Mouse (Mus musculus) hindbrain, embryonic 15.5 days (tissue): ENCODE data around the gene Olfr56. TPM values are rescaled to one million over a fixed set of nuclear protein-coding genes. Genes with fewer than 3 reads are reported as not detected.
"Not testable (repeated sequence)": the region's sequence is repeated elsewhere in the genome, so short reads cannot be mapped to it uniquely, and the experiment has no call there.

ENCODE experiments used
- ATAC-seq: fragments of 200-750 bp; cut with Nextera tagmentation; 2 replicates; pipeline ENCODE4 v1.8.0; 2017; ENCODE audit warnings: low read depth, moderate number of reproducible peaks, moderate TSS enrichment; ENCODE audit not compliant: low FRiP score
- H3K27ac ChIP-seq: fragments of 300-500 bp; sonication (generic); replicated peaks from 2 replicates; pipeline ENCODE4 v1.5.1; 2015; ENCODE audit warnings: mild to moderate bottlenecking, inconsistent platforms
- H3K27me3 ChIP-seq: fragments of 300-500 bp; sonication (generic); 2 replicates; pipeline ENCODE4 v1.6.1; 2015; ENCODE audit warnings: control low read depth, inconsistent platforms
- H3K36me3 ChIP-seq: fragments of 300-500 bp; sonication (generic); 2 replicates; pipeline ENCODE4 v1.6.1; 2015; ENCODE audit warnings: control low read depth, inconsistent platforms
- H3K4me1 ChIP-seq: fragments of 300-500 bp; sonication (generic); replicated peaks from 2 replicates; pipeline ENCODE4 v1.6.1; 2015; ENCODE audit warnings: control low read depth, inconsistent platforms
- H3K4me2 ChIP-seq: fragments of 300-500 bp; sonication (generic); 2 replicates; pipeline ENCODE4 v1.6.1; 2015; ENCODE audit warnings: moderate library complexity, mild to moderate bottlenecking, inconsistent platforms
- H3K4me3 ChIP-seq: fragments of 300-500 bp; sonication (generic); 2 replicates; pipeline ENCODE4 v1.5.1; 2015; ENCODE audit warnings: mild to moderate bottlenecking, inconsistent platforms
- H3K9ac ChIP-seq: fragments of 300-500 bp; sonication (generic); 2 replicates; pipeline ENCODE4 v1.6.1; 2015; ENCODE audit warnings: inconsistent platforms
- H3K9me3 ChIP-seq: fragments of 300-500 bp; sonication (generic); 2 replicates; pipeline ENCODE4 v1.6.1; 2016; ENCODE audit warnings: control low read depth, inconsistent platforms
- WGBS: fragments of 180-500 bp; shearing (Covaris S2); methylation state at CpG from one replicate; pipeline ENCODE4 v1.1.7; 2015; 5-methylcytosine and 5-hydroxymethylcytosine counted together
- polyA plus RNA-seq: library from polyadenylated mRNA; unstranded; fragments of >200 nt; fragmentation: Nextera tagmentation; extraction: Ambion mirVana; gene quantifications from 2 replicates; pipeline ENCODE4 v1.2.1, GENCODE M21; 2015

Gene Olfr56
- polyA plus RNA-seq, 1 experiment from 2014 or later = not detected

DNA sequence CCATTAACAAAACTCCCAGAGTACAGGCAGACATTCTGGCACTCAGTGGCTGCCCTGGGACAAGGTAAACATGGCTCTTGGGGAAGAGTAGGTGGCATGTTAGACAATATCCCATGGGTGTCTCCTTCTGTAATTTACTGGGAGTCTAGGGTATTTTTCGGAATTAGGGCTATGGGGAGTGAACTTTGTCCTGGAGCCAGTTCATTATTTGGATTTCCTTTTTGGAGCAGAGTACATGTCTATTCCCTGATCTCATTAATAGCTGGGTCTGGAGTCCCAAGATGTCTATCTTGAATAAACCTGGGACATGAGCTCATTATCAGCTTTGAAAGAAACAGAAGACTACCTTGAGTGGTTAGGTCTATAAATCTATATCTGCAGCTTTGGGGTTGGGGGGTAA lies 175.4 kb downstream of the Olfr56 start, which contains the start of gene Olfr1394:
TSS of gene Olfr1394 (plus strand) at position 301 of the 400 bp plus-strand sequence.
- no peak within 1 kb of the TSS for H3K9ac ChIP-seq
- no peaks in the 10 kb centered on the region for H3K9me3 ChIP-seq
- H3K27me3 ChIP-seq = no peaks in the 10 kb centered on the region
- no peak within 1 kb of the TSS for H3K27ac ChIP-seq
- H3K4me1 ChIP-seq = no peaks in the 10 kb centered on the region
- H3K4me3 ChIP-seq = no peak within 1 kb of the TSS
- no peaks in the 10 kb centered on the region for H3K36me3 ChIP-seq
- ATAC-seq = no peak
- no peak within 1 kb of the TSS for H3K4me2 ChIP-seq
- WGBS = 92% methylated on average over 1 of the region's 1 CpGs

GRCm38 (mm10) chr11:49156821-49157814 lies 178.4 kb downstream of the Olfr56 start:
- H3K9me3 ChIP-seq = no peaks in the 10 kb centered on the region
- no peak overlapping the region for H3K9ac ChIP-seq
- H3K4me1 ChIP-seq = no peaks in the 10 kb centered on the region
- 90% methylated on average over 2 of the region's 2 CpGs for WGBS
- H3K27ac ChIP-seq = no peak overlapping the region
- no peak overlapping the region for H3K4me2 ChIP-seq
- ATAC-seq = no peak
- no peaks in the 10 kb centered on the region for H3K27me3 ChIP-seq
- no peaks in the 10 kb centered on the region for H3K36me3 ChIP-seq
- no peak overlapping the region for H3K4me3 ChIP-seq

DNA sequence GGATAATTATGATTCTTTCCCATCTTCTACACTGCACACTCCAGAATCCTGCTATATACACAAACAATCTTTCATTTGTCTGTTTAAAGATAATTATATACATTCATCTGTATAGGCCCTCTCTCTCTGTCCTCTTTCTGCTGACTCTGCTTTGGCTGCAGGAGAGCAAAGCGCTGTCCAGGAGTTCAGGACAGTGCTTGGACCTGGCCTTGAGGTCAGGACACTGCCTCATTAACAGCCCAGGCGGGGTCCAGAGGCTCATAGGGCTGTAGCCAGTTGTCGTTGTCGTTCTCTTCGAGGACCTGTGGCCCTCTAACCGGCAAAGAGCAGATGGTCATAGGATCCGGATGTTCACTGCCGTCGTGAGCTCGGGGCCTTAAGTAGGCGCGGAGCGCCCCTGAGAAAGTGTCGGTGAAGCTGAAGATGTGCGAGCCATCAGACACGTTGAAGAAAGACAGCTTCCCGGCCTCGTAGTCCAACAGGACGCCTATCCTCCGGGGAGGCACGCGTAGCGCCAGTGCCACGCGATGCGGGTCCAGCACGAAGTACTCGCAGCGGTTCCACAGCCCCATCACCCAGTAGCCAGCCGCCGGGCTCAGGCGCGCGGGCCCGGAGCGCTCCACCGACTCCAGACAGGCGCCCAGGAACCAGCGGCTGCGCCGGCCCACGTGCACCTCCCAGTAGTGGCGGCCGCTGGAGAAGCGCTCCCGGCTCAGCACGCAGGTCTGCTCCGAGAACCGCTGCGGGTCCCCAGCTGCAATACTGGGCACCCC lies 190.3 kb downstream of the Olfr56 start:
- H3K9ac ChIP-seq = peak overlapping the region; percentile 12
- WGBS = 6% methylated on average over 50 of the region's 50 CpGs

DNA sequence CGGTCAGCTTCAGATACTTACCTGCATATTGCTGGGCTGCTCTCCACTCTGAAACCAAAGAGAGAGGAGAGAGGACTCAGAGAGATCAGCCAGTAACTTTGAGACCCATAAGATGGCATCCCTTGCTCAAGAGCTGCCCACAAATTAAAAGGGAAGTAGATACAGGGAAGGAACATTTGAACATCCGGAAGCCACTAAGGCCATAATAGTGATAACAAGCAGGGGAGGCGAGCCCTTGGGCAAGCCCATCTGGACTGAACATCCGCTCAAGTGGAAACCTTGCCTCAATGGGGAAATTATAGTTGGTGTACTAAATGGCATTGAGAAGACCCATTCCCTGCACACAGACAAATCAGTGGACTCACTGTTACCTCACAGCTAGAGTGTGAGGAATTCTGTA lies 191.9 kb downstream of the Olfr56 start:
- H3K4me1 ChIP-seq = peaks cover 8% of the 10 kb centered on the region
- H3K4me2 ChIP-seq = no peak overlapping the region
- no peaks in the 10 kb centered on the region for H3K9me3 ChIP-seq
- WGBS = 97% methylated on average over 4 of the region's 4 CpGs
- no peaks in the 10 kb centered on the region for H3K36me3 ChIP-seq
- H3K27me3 ChIP-seq = peaks cover 2% of the 10 kb centered on the region
- no peak overlapping the region for H3K27ac ChIP-seq
- no peak overlapping the region for H3K9ac ChIP-seq
- no peak for ATAC-seq
- no peak overlapping the region for H3K4me3 ChIP-seq

More for the DNA sequence above, 190.3 kb downstream of the Olfr56 start:
- peaks cover 2% of the 10 kb centered on the region for H3K27me3 ChIP-seq
- H3K36me3 ChIP-seq = no peaks in the 10 kb centered on the region
- no peak overlapping the region for H3K27ac ChIP-seq
- peak; percentile 75 for ATAC-seq
- peak overlapping the region; percentile 40 for H3K4me3 ChIP-seq
- H3K9me3 ChIP-seq = no peaks in the 10 kb centered on the region
- peak overlapping the region; percentile 77 for H3K4me2 ChIP-seq
- H3K4me1 ChIP-seq = peaks cover 8% of the 10 kb centered on the region

- H3K9me3 ChIP-seq = no peaks in the 10 kb centered on the region
- no peaks in the 10 kb centered on the region for H3K27me3 ChIP-seq
- no peak overlapping the region for H3K4me3 ChIP-seq
- H3K9ac ChIP-seq = no peak overlapping the region
- no peaks in the 10 kb centered on the region for H3K36me3 ChIP-seq
- 87% methylated on average over 8 of the region's 8 CpGs for WGBS
- no peak overlapping the region for H3K27ac ChIP-seq
- no peaks in the 10 kb centered on the region for H3K4me1 ChIP-seq
- H3K4me2 ChIP-seq = no peak overlapping the region
- ATAC-seq = no peak
These were observed 196.7 kb downstream of the Olfr56 start for GRCm38 (mm10) chr11:49175345-49175744.

DNA sequence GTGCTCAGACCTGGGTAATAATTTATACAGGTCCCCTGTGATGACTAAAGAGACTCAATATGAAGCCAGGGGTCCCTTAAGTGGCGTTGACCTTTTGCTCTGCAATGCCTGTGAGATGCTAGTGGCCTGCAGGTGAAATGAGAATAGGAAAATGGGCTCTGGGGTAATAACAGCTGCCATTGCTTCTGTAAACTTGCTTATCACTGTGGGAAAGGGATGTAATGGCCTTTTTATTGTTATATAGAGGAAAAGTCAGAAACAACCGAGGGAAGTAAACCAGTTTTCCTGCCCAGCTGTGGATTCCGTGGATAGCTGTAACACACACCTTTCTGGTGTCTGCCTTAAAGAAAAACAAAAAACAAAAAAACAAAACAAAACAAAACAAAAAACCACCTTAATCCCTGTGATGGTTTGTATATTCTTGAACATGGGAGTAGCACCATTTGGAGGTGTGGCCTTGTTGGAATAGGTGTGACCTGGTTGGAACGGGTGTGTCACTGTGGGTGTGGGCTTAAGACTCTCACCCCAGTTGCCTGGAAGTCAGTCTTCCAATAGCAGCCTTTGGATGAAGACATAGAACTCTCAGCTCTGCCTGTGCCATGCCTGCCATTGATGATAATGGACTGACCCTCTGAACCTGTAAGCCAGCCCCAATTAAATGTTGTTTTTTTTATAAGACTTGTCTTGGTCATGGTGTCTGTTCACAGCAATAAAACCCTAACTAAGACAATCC lies 197.5 kb downstream of the Olfr56 start:
- ATAC-seq = not testable (repeated sequence)

DNA sequence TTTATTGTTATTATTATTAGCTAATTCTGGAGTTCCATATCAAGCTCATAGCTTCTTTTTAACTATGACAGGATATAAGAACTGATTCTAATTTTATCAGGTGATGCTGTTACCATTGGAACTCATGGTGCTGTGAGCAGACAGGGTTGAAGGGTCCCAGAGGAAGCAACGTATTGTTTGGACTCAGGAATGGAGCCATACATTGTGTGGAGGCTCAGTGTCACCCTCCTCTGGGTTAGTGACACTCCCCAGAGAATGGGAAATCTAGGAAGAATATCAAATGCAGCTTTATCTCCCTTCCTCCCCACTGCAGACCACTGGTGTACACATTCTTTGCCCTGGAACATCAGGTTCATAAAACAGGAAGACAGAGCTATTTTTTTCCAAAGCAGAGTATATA lies 204.5 kb downstream of the Olfr56 start:
- H3K36me3 ChIP-seq = no peaks in the 10 kb centered on the region
- no peak overlapping the region for H3K4me2 ChIP-seq
- no peak for ATAC-seq
- 72% methylated on average over 1 of the region's 1 CpGs for WGBS
- no peak overlapping the region for H3K4me3 ChIP-seq
- H3K27ac ChIP-seq = no peak overlapping the region
- no peak overlapping the region for H3K9ac ChIP-seq
- H3K9me3 ChIP-seq = no peaks in the 10 kb centered on the region
- H3K27me3 ChIP-seq = no peaks in the 10 kb centered on the region
- no peaks in the 10 kb centered on the region for H3K4me1 ChIP-seq

More for the DNA sequence above, 197.5 kb downstream of the Olfr56 start:
- H3K27ac ChIP-seq, H3K9ac ChIP-seq, H3K4me2 ChIP-seq, H3K27me3 ChIP-seq, H3K36me3 ChIP-seq, H3K9me3 ChIP-seq, H3K4me3 ChIP-seq, H3K4me1 ChIP-seq: not testable (repeated sequence)
- 80% methylated on average over 4 of the region's 4 CpGs for WGBS

Other genes with a start within 250 kb of the Olfr56 start
- 361 and 362 TPM in 2 replicates for gene Rack1, start 178.6 kb upstream of the Olfr56 start, polyA plus RNA-seq
- 6.8 and 7.4 TPM in 2 replicates for gene Trim41, start 161.5 kb upstream of the Olfr56 start, polyA plus RNA-seq
- 3.1 and 3.7 TPM in 2 replicates for gene Trim7, start 152.7 kb upstream of the Olfr56 start, polyA plus RNA-seq
- 3.8 and 4.7 TPM in 2 replicates for gene Gm12184, start 152.2 kb upstream of the Olfr56 start, polyA plus RNA-seq
- gene Irgm1, start 107.2 kb upstream of the Olfr56 start, polyA plus RNA-seq = 3.5 and 5.2 TPM in 2 replicates
- gene Gm5431, start 76.7 kb upstream of the Olfr56 start, polyA plus RNA-seq = 0.14 and 0.42 TPM in 2 replicates
- gene Psme2b, start 32.7 kb upstream of the Olfr56 start, polyA plus RNA-seq = 1.8 and 2.2 TPM in 2 replicates
- gene 9930111J21Rik1, start 509 bp downstream of the Olfr56 start, polyA plus RNA-seq = 0.45 and 0.48 TPM in 2 replicates
- not detected in 2 replicates for gene Gm12185, start 13.3 kb downstream of the Olfr56 start, polyA plus RNA-seq
- 0.24 TPM in 1 of 2 replicates, not detected in the other for gene Tgtp1, start 15.3 kb downstream of the Olfr56 start, polyA plus RNA-seq
- 0.35 and 0.45 TPM in 2 replicates for gene 9930111J21Rik2, start 72.4 kb downstream of the Olfr56 start, polyA plus RNA-seq
- gene Tgtp2, start 85.3 kb downstream of the Olfr56 start, polyA plus RNA-seq = 0.54 TPM in 1 of 2 replicates, not detected in the other
- 0.52 and 1.6 TPM in 2 replicates for gene Ifi47, start 97.7 kb downstream of the Olfr56 start, polyA plus RNA-seq
- gene Olfr1396, start 136.0 kb downstream of the Olfr56 start, polyA plus RNA-seq = not detected in 2 replicates
- gene Olfr1395, start 163.4 kb downstream of the Olfr56 start, polyA plus RNA-seq = not detected in 2 replicates
- not detected in 2 replicates for gene Olfr1394, start 175.5 kb downstream of the Olfr56 start, polyA plus RNA-seq
- 0.22 TPM in 1 of 2 replicates, not detected in the other for gene Btnl9, start 208.3 kb downstream of the Olfr56 start, polyA plus RNA-seq
- gene Zfp62, start 224.4 kb downstream of the Olfr56 start, polyA plus RNA-seq = 38.0 and 40.7 TPM in 2 replicates